Mouse (Mus musculus) limb, embryonic 13.5 days (tissue): Measurements from ENCODE around the gene 4933428M09Rik. TPM values are rescaled to one million over a fixed set of nuclear protein-coding genes. Genes with fewer than 3 reads are reported as not detected.

ENCODE experiments used
- ATAC-seq: fragments of 200-750 bp; cut with Nextera tagmentation; 2 replicates; pipeline ENCODE4 v1.8.0; 2017; ENCODE audit warnings: low read depth, moderate number of reproducible peaks, moderate TSS enrichment; ENCODE audit not compliant: low FRiP score
- H3K27ac ChIP-seq: fragments of 300-500 bp; sonication (generic); 2 replicates; pipeline ENCODE4 v1.5.1; 2015; ENCODE audit warnings: inconsistent platforms, mild to moderate bottlenecking, moderate library complexity
- H3K27me3 ChIP-seq: fragments of 300-500 bp; sonication (generic); 2 replicates; pipeline ENCODE4 v1.6.1; 2015; ENCODE audit warnings: mild to moderate bottlenecking, inconsistent platforms
- H3K36me3 ChIP-seq: fragments of 300-500 bp; sonication (generic); 2 replicates; pipeline ENCODE4 v1.6.1; 2015; ENCODE audit warnings: inconsistent platforms, mild to moderate bottlenecking, moderate library complexity
- H3K4me1 ChIP-seq: fragments of 300-500 bp; sonication (generic); 2 replicates; pipeline ENCODE4 v1.6.1; 2015; ENCODE audit warnings: inconsistent platforms
- H3K4me2 ChIP-seq: fragments of 300-500 bp; sonication (generic); replicated peaks from 2 replicates; pipeline ENCODE4 v1.6.1; 2015; ENCODE audit warnings: inconsistent platforms, mild to moderate bottlenecking, moderate library complexity
- H3K4me3 ChIP-seq: fragments of 300-500 bp; sonication (generic); 2 replicates; pipeline ENCODE4 v1.5.1; 2015; ENCODE audit warnings: moderate library complexity, mild to moderate bottlenecking, inconsistent platforms
- H3K9ac ChIP-seq: fragments of 300-500 bp; sonication (generic); 2 replicates; pipeline ENCODE4 v1.6.1; 2015; ENCODE audit warnings: mild to moderate bottlenecking, inconsistent platforms
- H3K9me3 ChIP-seq: fragments of 300-500 bp; sonication (generic); 2 replicates; pipeline ENCODE4 v1.6.1; 2016; ENCODE audit warnings: inconsistent platforms
- WGBS: fragments of 180-500 bp; shearing (Covaris S2); methylation state at CpG from one replicate; pipeline ENCODE4 v1.1.7; 2015; 5-methylcytosine and 5-hydroxymethylcytosine counted together
- polyA plus RNA-seq: library from polyadenylated mRNA; unstranded; fragments of >200 nt; fragmentation: Nextera tagmentation; extraction: Ambion mirVana; gene quantifications from 2 replicates; pipeline ENCODE4 v1.2.1, GENCODE M21; 2015

4933428M09Rik gene
- polyA plus RNA-seq, 1 experiment from 2014 or later = not detected

- H3K27ac ChIP-seq = no peak overlapping the region
- H3K27me3 ChIP-seq = no peaks in the 10 kb centered on the region; the same call in 1 of the 2 replicates
- ATAC-seq = no peak
- no peaks in the 10 kb centered on the region for H3K4me1 ChIP-seq
- no peak overlapping the region for H3K9ac ChIP-seq
- H3K9me3 ChIP-seq = no peaks in the 10 kb centered on the region
- no peaks in the 10 kb centered on the region for H3K36me3 ChIP-seq
- no peak overlapping the region for H3K4me2 ChIP-seq
- 67% methylated on average over 3 of the region's 3 CpGs for WGBS
- no peak overlapping the region for H3K4me3 ChIP-seq
Measured at GRCm38 (mm10) chrX:139221893-139222292, 42.9 kb downstream of the 4933428M09Rik start.

Other genes with a start within 250 kb of the 4933428M09Rik start
- gene Serpina7, start 94.0 kb upstream of the 4933428M09Rik start, polyA plus RNA-seq = 0.13 TPM in 1 of 2 replicates, not detected in the other
- not detected in 2 replicates for gene 4930513O06Rik, start 93.0 kb upstream of the 4933428M09Rik start, polyA plus RNA-seq
- gene Mum1l1, start 30.8 kb downstream of the 4933428M09Rik start, polyA plus RNA-seq = 44.2 and 46.4 TPM in 2 replicates
- not detected in 2 replicates for gene Trap1a, start 154.5 kb downstream of the 4933428M09Rik start, polyA plus RNA-seq